Mouse (Mus musculus): ENCODE measurements around the gene Mctp2.

GRCm38 (mm10) chr7:72138701-72139100 is 167.7 kb downstream of the Mctp2 start:
- no peak for TF ChIP-seq CTCF (IDR thresholded peaks at IDR 0.05; ENCODE audit: borderline replicate concordance, insufficient read depth, low read length)
- TF ChIP-seq POLR2A (IDR thresholded peaks at IDR 0.05; ENCODE audit: low read depth, low read length) = no peak
